Mouse (Mus musculus) G1E (cell line): ENCODE data around the gene Tbc1d22a. TPM values are rescaled to one million over a fixed set of nuclear protein-coding genes. Genes with fewer than 3 reads are reported as not detected.
A peak's percentile ranks its signal among the peaks of the same experiment; 100 is the strongest.

ENCODE experiments used
- ATAC-seq: 2 replicates; pipeline ENCODE4 v1.8.0; 2016; ENCODE audit warnings: mild to moderate bottlenecking; ENCODE audit not compliant: insufficient number of reproducible peaks, poor library complexity, low FRiP score, severe bottlenecking; ENCODE audit errors: extremely low read depth
- DNase-seq: peaks from one replicate; pipeline ENCODE4 v3.0.0; 2012; ENCODE audit warnings: low spot score
- H3K27me3 ChIP-seq: 2 replicates; pipeline ENCODE4 v1.6.1; 2012; ENCODE audit warnings: mild to moderate bottlenecking, low read length, inconsistent platforms; ENCODE audit not compliant: insufficient read depth
- H3K36me3 ChIP-seq: replicated peaks from 2 replicates; pipeline ENCODE3; 2012; ENCODE audit warnings: mild to moderate bottlenecking, inconsistent platforms
- H3K4me1 ChIP-seq: 2 replicates; pipeline ENCODE4 v1.6.1; 2012; ENCODE audit warnings: low read depth, low read length, inconsistent platforms, mixed read lengths; ENCODE audit not compliant: insufficient read depth
- H3K4me3 ChIP-seq: 2 replicates; pipeline ENCODE4 v1.5.1; 2012; ENCODE audit warnings: low read depth, mild to moderate bottlenecking, inconsistent platforms, low read length, moderate library complexity, mixed read lengths
- H3K9me3 ChIP-seq: replicated peaks from 2 replicates; pipeline ENCODE4 v1.6.1; 2012; ENCODE audit warnings: inconsistent platforms
- CTCF ChIP-seq: IDR thresholded peaks from 2 replicates; pipeline ENCODE4 v1.5.1; 2012; ENCODE audit warnings: low read depth, low read length, inconsistent platforms, mixed read lengths
- GATA1 ChIP-seq: IDR thresholded peaks from 2 replicates; pipeline ENCODE4 v1.6.1; 2012; ENCODE audit warnings: borderline replicate concordance, low read length, inconsistent platforms, mixed read lengths
- GATA2 ChIP-seq: IDR thresholded peaks from 2 replicates; pipeline ENCODE4 v1.6.1; 2012; ENCODE audit warnings: low read depth, low read length, inconsistent platforms, borderline replicate concordance
- POLR2AphosphoS5 ChIP-seq: IDR thresholded peaks from 2 replicates; pipeline ENCODE4 v1.6.1; 2012; ENCODE audit warnings: low read depth, low read length, inconsistent platforms; ENCODE audit not compliant: insufficient replicate concordance
- TAL1 ChIP-seq: conservative IDR thresholded peaks from 2 replicates; pipeline ENCODE4 v1.6.1; 2012; ENCODE audit warnings: low read depth, low read length, inconsistent platforms, mixed read lengths
- polyA plus RNA-seq: library from polyadenylated mRNA; stranded (reverse); fragments of >175 nt; gene quantifications from 2 replicates; pipeline ENCODE4 v1.2.3, GENCODE M21; 2012
- total RNA-seq, 2 experiments: library from RNA; stranded (forward) in 1 of 2; stranded (reverse) in 1 of 2; fragments of 200-1000 nt in 1 of 2; fragments of >200 nt in 1 of 2; fragmentation: Nextera tagmentation in 1 of 2; gene quantifications; 2 replicates each; pipeline ENCODE4 v1.2.3; 2014 to 2017

Tbc1d22a gene
- total and polyA plus RNA-seq, 3 experiments, result 11.5 to 13.6 (median 11.9) TPM

DNA sequence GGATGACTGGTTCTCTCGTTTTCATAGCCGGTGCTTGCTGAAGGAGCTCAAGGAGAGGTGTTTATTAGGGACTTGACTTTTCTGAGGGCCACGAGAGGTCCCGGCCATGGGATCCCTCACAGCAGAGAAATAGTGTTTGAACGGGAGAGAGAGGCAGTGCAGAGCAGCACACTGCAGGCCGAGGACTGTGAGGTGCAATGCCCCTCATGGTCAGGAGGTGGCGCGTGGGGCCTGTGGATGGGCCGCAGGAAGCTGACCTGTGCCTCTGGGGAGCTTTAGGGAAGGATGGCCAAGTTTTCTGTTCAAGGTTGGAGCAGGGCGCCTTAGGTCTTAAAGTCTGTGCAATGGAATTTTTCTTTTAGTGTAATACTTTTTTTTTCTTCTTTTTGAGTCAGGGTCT, 25.5 kb downstream of the Tbc1d22a start:
- Histone ChIP-seq H3K36me3 (peaks cover 95% of the 10 kb centered on the region), H3K27me3 (no peaks in the 10 kb centered on the region)
- ATAC-seq, result peak; percentile 57; the same call in 1 of the 2 replicates

DNA sequence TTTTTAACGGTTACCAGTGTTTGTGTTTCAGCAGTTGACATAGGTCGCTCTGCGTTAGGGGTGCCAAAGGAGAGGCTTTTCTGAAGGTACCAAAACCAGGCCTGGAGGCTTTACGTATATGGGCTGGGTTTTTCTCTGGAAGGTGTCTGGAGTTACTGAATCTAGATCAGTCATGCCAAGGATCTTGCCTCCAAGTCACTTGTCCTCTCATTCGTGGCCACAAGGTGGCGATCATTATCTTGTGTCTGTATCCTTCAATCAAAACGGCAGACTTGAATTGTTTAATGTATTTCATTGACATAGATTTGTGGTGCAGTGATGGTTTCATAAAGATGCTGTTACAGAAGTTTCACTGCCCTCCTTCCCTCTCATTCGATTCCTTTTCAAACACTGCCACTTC, 29.4 kb downstream of the Tbc1d22a start:
- H3K36me3 ChIP-seq, result peaks cover 68% of the 10 kb centered on the region
- no peaks in the 10 kb centered on the region for H3K9me3 ChIP-seq
- no peak overlapping the region for H3K4me3 ChIP-seq
- ATAC-seq (no peak), DNase-seq (peak; percentile 13)
- H3K4me1 ChIP-seq, result no peaks in the 10 kb centered on the region
- TF ChIP-seq CTCF (peak; percentile 45; the same call in 1 of the 2 replicates), GATA1 (no peak)
- H3K27me3 ChIP-seq, result no peaks in the 10 kb centered on the region

More for the DNA sequence above, 25.5 kb downstream of the Tbc1d22a start:
- DNase-seq, result no peak
- Histone ChIP-seq H3K4me3 (no peak overlapping the region), H3K9me3 (no peaks in the 10 kb centered on the region), H3K4me1 (peaks cover under 1% of the 10 kb centered on the region; the same call in 1 of the 2 replicates)
- no peak for TF ChIP-seq TAL1
- TF ChIP-seq CTCF, result peak; percentile 29; the same call in 1 of the 2 replicates

DNA sequence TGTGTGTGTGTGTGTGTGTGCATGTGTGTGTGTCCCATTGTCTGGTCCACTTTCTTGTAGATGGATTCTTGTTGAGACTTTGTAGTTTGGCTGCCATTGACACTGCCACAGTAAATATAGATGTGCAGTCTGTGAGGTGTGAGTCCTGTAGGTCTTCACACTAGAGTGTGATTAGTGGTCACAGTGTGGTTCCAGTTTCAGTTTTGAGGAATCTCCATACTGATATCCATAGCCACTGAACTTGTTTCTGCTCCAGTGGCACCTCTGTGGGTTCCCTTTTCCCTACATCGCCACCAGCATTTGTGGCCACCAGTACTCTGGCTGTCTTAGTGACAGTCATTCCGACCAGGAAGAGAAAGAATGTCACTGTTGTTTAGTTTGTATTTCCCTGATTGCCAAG, 30.1 kb downstream of the Tbc1d22a start:
- Histone ChIP-seq H3K36me3 (peaks cover 61% of the 10 kb centered on the region), H3K4me1 (no peaks in the 10 kb centered on the region), H3K27me3 (no peaks in the 10 kb centered on the region), H3K9me3 (no peaks in the 10 kb centered on the region), H3K4me3 (no peak overlapping the region)
- TF ChIP-seq GATA2 (no peak), CTCF (no peak), GATA1 (no peak), POLR2AphosphoS5 (no peak), TAL1 (no peak)
- DNase-seq (no peak), ATAC-seq (no peak)

GRCm38 (mm10) chr15:86250269-86250668, 36.0 kb downstream of the Tbc1d22a start:
- DNase-seq, result no peak
- Histone ChIP-seq H3K4me3 (no peak overlapping the region), H3K9me3 (no peaks in the 10 kb centered on the region), H3K36me3 (peaks cover 46% of the 10 kb centered on the region), H3K27me3 (no peaks in the 10 kb centered on the region), H3K4me1 (peaks cover 19% of the 10 kb centered on the region)
- TF ChIP-seq GATA2 (no peak), GATA1 (no peak), CTCF (no peak), POLR2AphosphoS5 (no peak), TAL1 (no peak)
- ATAC-seq, result peak; percentile 15; the same call in 1 of the 2 replicates

- H3K4me1 ChIP-seq, result peaks cover 19% of the 10 kb centered on the region
- TF ChIP-seq GATA1 (no peak), POLR2AphosphoS5 (no peak), CTCF (no peak), GATA2 (no peak), TAL1 (no peak)
- H3K4me3 ChIP-seq, result no peak overlapping the region
- no peak for DNase-seq
- no peak for ATAC-seq
- no peaks in the 10 kb centered on the region for H3K9me3 ChIP-seq
- H3K27me3 ChIP-seq, result no peaks in the 10 kb centered on the region
- H3K36me3 ChIP-seq, result peaks cover 56% of the 10 kb centered on the region
Measured at GRCm38 (mm10) chr15:86252130-86252529, 37.9 kb downstream of the Tbc1d22a start.

GRCm38 (mm10) chr15:86252684-86253083, 38.4 kb downstream of the Tbc1d22a start:
- H3K4me3 ChIP-seq, result no peak overlapping the region
- no peaks in the 10 kb centered on the region for H3K9me3 ChIP-seq
- ATAC-seq, result no peak
- no peak for TF ChIP-seq POLR2AphosphoS5
- no peak for TF ChIP-seq GATA1
- no peak for TF ChIP-seq TAL1
- no peak for TF ChIP-seq CTCF
- TF ChIP-seq GATA2, result no peak
- H3K36me3 ChIP-seq, result peaks cover 56% of the 10 kb centered on the region
- H3K4me1 ChIP-seq, result peaks cover 19% of the 10 kb centered on the region
- no peaks in the 10 kb centered on the region for H3K27me3 ChIP-seq
- peak; percentile 8 for DNase-seq

DNA sequence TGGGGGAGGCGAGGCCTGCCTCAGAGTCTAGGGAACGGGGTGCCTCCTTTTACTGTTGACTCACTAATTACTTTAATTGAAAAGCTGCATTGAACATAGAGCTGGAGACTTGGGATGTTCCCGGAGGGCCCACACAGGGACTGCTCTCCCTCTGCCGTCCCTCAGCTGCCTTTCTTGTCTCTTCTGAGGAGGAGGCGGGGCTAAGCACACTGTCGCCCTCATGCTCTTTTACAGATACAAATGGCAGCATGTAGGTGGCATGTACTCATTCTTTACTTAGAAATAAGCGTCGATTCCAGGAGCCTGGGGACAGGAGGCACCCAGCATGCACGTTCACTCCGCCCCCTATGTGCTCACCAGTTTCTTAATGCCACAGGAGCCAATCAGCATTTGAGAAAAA, 39.2 kb downstream of the Tbc1d22a start:
- no peak for TF ChIP-seq CTCF
- no peak for TF ChIP-seq POLR2AphosphoS5
- no peak for TF ChIP-seq GATA2
- no peak for TF ChIP-seq GATA1
- no peak for TF ChIP-seq TAL1
- Histone ChIP-seq H3K27me3 (no peaks in the 10 kb centered on the region), H3K9me3 (no peaks in the 10 kb centered on the region), H3K4me3 (no peak overlapping the region), H3K36me3 (peaks cover 62% of the 10 kb centered on the region), H3K4me1 (peaks cover 19% of the 10 kb centered on the region)
- DNase-seq (no peak), ATAC-seq (no peak)
